Mouse (Mus musculus) midbrain, embryonic 14.5 days (tissue): ENCODE measurements around the gene Rap1b. TPM values are rescaled to one million over a fixed set of nuclear protein-coding genes. Genes with fewer than 3 reads are reported as not detected.
"Not testable (repeated sequence)": the region's sequence is repeated elsewhere in the genome, so short reads cannot be mapped to it uniquely, and the experiment has no call there.

Experiments
- ATAC-seq: fragments of 200-750 bp; cut with Nextera tagmentation; 2 replicates; pipeline ENCODE4 v1.8.0; 2017; ENCODE audit warnings: moderate number of reproducible peaks, moderate library complexity; ENCODE audit not compliant: low FRiP score, low TSS enrichment
- DNase-seq: peaks from one replicate; pipeline ENCODE4 v3.0.0-alpha.2; 2015
- H3K27ac ChIP-seq: fragments of 300-500 bp; sonication (generic); replicated peaks from 2 replicates; pipeline ENCODE4 v1.5.1; 2014; ENCODE audit warnings: mild to moderate bottlenecking, low read depth, low read length, moderate library complexity
- H3K27me3 ChIP-seq: fragments of 300-500 bp; sonication (generic); 2 replicates; pipeline ENCODE4 v1.6.1; 2014; ENCODE audit warnings: low read length, control low read depth, mixed read lengths; ENCODE audit not compliant: control insufficient read depth, insufficient read depth
- H3K36me3 ChIP-seq: fragments of 300-500 bp; sonication (generic); 2 replicates; pipeline ENCODE4 v1.6.1; 2014; ENCODE audit warnings: low read length, control low read depth; ENCODE audit not compliant: control insufficient read depth, insufficient read depth
- H3K4me1 ChIP-seq: fragments of 300-500 bp; sonication (generic); 2 replicates; pipeline ENCODE4 v1.6.1; 2014; ENCODE audit warnings: mild to moderate bottlenecking, antibody characterized with exemption, low read length, control low read depth; ENCODE audit not compliant: control insufficient read depth, insufficient read depth
- H3K4me2 ChIP-seq: fragments of 300-500 bp; sonication (generic); 2 replicates; pipeline ENCODE4 v1.6.1; 2014; ENCODE audit warnings: mild to moderate bottlenecking, low read length, moderate library complexity
- H3K4me3 ChIP-seq: fragments of 300-500 bp; sonication (generic); replicated peaks from 2 replicates; pipeline ENCODE4 v1.5.1; 2014; ENCODE audit warnings: low read depth, low read length
- H3K9ac ChIP-seq: fragments of 300-500 bp; sonication (generic); replicated peaks from 2 replicates; pipeline ENCODE4 v1.6.1; 2014; ENCODE audit warnings: mild to moderate bottlenecking, low read length, moderate library complexity
- H3K9me3 ChIP-seq: fragments of 300-500 bp; sonication (generic); 2 replicates; pipeline ENCODE4 v1.6.1; 2016; ENCODE audit warnings: low read length, control low read depth, mixed read lengths; ENCODE audit not compliant: control insufficient read depth
- WGBS: fragments of 180-500 bp; shearing (Covaris S2); extraction: QIAGEN DNeasy Blood & Tissue Kit; methylation state at CpG from one replicate; pipeline ENCODE4 v1.1.7; 2014; 5-methylcytosine and 5-hydroxymethylcytosine counted together
- polyA plus RNA-seq: library from polyadenylated mRNA; unstranded; fragments of >200 nt; fragmentation: Nextera tagmentation; extraction: Ambion mirVana; gene quantifications from 2 replicates; pipeline ENCODE4 v1.2.1, GENCODE M21; 2014

Rap1b gene
- 156 and 185 TPM in 2 replicates for polyA plus RNA-seq

GRCm38 (mm10) chr10:117845597-117846259, at the start of gene Rap1b:
TSS of gene Rap1b (minus strand) at chr10:117846035.
- H3K4me2 ChIP-seq, result peak within 1 kb of the TSS; percentile 69
- no peaks in the 10 kb centered on the region for H3K36me3 ChIP-seq
- H3K9ac ChIP-seq, result peak within 1 kb of the TSS; percentile 84
- H3K4me3 ChIP-seq, result peak within 1 kb of the TSS; percentile 82
- no peaks in the 10 kb centered on the region for H3K9me3 ChIP-seq
- WGBS, result under 1% methylated on average over 97 of the region's 112 CpGs
- peak within 1 kb of the TSS; percentile 95 for H3K27ac ChIP-seq
- DNase-seq (peak; percentile 99), ATAC-seq (peak; percentile 97)
- H3K27me3 ChIP-seq, result no peaks in the 10 kb centered on the region
- H3K4me1 ChIP-seq, result peaks cover 26% of the 10 kb centered on the region

DNA sequence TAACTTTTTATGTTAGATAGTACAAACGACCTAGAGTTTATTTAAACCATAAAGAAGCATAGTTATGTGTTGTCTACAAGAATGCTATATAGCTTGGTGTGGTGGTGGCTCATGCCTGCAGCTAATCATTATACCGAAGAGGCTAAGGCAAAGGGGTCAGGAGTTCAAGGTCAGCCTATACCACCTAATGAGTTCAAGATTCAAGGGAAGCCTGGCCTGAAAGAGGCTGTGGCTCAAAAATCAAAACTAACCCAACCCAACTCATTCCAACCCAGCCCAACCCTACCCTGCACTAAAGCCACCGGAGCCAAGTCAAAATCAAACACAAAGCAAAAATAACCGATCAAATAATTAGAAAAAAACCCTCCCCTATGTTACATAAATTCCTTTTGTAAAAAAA, 49.4 kb upstream of the Rap1b start:
- ATAC-seq, result no peak
- Histone ChIP-seq H3K36me3 (no peaks in the 10 kb centered on the region), H3K27me3 (no peaks in the 10 kb centered on the region), H3K27ac (no peak overlapping the region), H3K9me3 (no peaks in the 10 kb centered on the region), H3K4me1 (no peaks in the 10 kb centered on the region), H3K4me2 (no peak overlapping the region), H3K4me3 (no peak overlapping the region), H3K9ac (no peak overlapping the region)
- 85% methylated on average over 4 of the region's 4 CpGs for WGBS
- no peak for DNase-seq

DNA sequence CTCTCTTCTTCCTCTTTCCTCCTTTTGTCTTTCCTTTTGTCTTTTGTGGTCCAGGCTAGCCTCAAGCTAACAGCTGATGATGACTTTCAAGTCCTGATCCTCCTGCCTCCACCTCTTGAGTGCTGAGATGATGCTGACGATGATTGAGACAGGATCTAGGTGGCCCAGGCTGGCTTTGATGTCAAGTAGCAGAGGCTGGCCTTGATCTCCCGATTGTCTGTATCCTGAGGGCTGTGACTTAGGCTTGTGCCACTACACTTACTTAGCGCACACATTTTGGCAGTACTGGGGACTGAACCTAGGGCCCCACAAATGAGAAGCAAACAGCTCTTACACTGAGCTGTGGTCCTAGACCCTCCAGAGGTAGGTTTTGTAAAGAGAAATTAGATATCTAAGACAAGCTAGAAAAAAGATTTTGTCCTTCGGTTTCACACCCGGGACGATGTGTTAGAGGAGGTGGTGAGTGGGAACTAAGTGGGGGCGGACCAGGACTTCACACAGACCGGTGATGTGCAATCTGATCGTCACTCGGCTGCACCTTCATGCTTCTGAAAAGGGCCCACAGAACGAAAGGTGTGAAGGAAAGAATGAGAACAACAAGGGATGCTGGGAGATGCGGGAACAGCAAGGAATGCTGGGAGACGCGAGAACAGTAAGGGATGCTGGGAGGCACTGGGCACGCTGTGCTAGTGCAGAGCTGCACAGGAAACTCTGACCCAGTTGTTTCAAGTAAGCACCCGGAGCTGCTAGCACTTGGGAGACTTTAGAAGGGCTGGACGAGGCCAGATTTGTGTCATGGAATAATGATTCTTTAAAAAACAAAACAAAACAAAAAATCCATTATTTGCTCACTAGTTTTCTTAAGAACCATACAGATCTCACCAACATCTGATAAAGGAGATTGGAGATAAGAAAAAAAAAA, 48.5 kb upstream of the Rap1b start:
- Histone ChIP-seq H3K9me3 (no peaks in the 10 kb centered on the region), H3K4me2 (no peak overlapping the region), H3K27me3 (no peaks in the 10 kb centered on the region), H3K36me3 (no peaks in the 10 kb centered on the region), H3K9ac (no peak overlapping the region), H3K4me3 (no peak overlapping the region), H3K27ac (no peak overlapping the region), H3K4me1 (no peaks in the 10 kb centered on the region)
- no peak for ATAC-seq
- DNase-seq, result no peak
- 92% methylated on average over 17 of the region's 17 CpGs for WGBS

DNA sequence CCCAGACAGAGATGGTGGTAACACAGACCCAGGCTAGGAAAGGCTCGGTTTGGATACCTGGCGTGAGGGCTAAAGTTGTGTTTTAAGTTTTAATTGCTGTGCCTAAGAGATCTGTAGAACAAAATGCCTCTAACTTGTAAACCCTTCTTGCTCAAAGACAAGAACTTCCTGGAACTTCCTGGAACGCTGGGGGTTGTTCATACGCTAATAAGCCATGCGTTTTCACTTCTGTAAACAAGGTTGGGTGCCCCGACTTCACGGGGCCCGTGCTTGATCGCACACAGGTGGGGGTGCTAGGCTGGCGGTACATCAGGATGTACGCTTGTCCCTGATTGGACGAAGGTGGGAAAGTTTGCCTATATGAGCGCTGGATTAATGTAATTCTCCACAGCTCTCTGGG, 47.3 kb upstream of the Rap1b start:
- H3K4me3 ChIP-seq, H3K4me2 ChIP-seq, ATAC-seq, H3K9ac ChIP-seq, H3K4me1 ChIP-seq, DNase-seq, H3K27me3 ChIP-seq, H3K36me3 ChIP-seq, H3K27ac ChIP-seq, H3K9me3 ChIP-seq: not testable (repeated sequence)
- 61% methylated on average over 12 of the region's 13 CpGs for WGBS

GRCm38 (mm10) chr10:117891327-117891726, 45.5 kb upstream of the Rap1b start:
- Histone ChIP-seq H3K4me1 (no peaks in the 10 kb centered on the region), H3K9ac (no peak overlapping the region), H3K4me2 (no peak overlapping the region), H3K27me3 (no peaks in the 10 kb centered on the region), H3K36me3 (no peaks in the 10 kb centered on the region), H3K9me3 (no peaks in the 10 kb centered on the region), H3K27ac (no peak overlapping the region), H3K4me3 (no peak overlapping the region)
- no peak for DNase-seq
- WGBS, result 83% methylated on average over 10 of the region's 10 CpGs
- ATAC-seq, result no peak

DNA sequence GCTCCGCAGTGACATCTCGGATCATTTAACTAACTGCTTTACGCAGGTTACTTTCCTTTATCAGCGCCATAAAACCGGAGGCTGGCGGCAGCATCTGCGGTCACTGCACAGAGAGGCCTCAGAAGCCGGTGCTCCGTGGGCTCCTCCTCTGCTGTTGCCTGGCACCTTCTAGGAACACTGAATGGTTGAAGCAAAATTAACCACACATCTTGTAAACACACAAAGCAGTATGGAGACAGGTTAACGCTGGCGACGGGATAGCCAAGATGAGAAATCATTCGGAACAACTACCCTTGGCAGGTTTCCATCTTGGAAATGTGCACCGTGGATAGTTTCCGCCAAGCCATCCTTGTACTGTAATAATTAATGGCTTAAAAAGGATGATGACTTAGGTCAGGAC, 43.0 kb upstream of the Rap1b start:
- no peak for ATAC-seq
- no peak overlapping the region for H3K4me2 ChIP-seq
- H3K36me3 ChIP-seq, result no peaks in the 10 kb centered on the region
- H3K4me3 ChIP-seq, result no peak overlapping the region
- no peaks in the 10 kb centered on the region for H3K9me3 ChIP-seq
- H3K27ac ChIP-seq, result no peak overlapping the region
- no peak for DNase-seq
- no peaks in the 10 kb centered on the region for H3K4me1 ChIP-seq
- 90% methylated on average over 15 of the region's 15 CpGs for WGBS
- H3K27me3 ChIP-seq, result no peaks in the 10 kb centered on the region
- H3K9ac ChIP-seq, result no peak overlapping the region

DNA sequence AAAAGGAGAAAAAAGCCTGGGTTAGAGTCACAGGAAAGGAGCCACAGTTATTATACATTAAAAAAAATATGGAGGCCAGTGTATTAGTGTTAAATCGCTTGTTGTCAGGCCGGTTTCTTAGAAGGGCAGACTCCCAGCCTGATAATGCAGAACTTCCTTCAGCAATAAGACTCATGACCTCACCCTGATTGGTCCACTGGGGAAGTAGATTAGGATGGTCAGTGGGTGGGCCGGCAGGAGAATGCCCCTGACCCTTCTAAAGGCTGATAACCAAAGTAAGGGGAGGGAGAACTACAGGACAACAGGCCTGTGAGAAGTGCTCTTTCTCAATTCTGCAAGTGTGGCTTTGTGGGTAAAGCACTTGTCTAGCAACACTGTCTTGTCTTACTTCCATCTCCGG, 39.5 kb upstream of the Rap1b start:
- no peak for DNase-seq
- H3K4me3 ChIP-seq, result no peak overlapping the region
- 61% methylated on average over 4 of the region's 4 CpGs for WGBS

GRCm38 (mm10) chr10:117884760-117885159, 38.9 kb upstream of the Rap1b start:
- WGBS, result 88% methylated on average over 5 of the region's 5 CpGs
- Histone ChIP-seq H3K4me1 (no peaks in the 10 kb centered on the region), H3K9ac (no peak overlapping the region), H3K36me3 (no peaks in the 10 kb centered on the region), H3K27me3 (no peaks in the 10 kb centered on the region), H3K27ac (no peak overlapping the region), H3K9me3 (no peaks in the 10 kb centered on the region), H3K4me2 (no peak overlapping the region), H3K4me3 (no peak overlapping the region)
- DNase-seq (no peak), ATAC-seq (no peak)

More for the DNA sequence above, 39.5 kb upstream of the Rap1b start:
- ATAC-seq, result no peak
- no peaks in the 10 kb centered on the region for H3K4me1 ChIP-seq
- no peak overlapping the region for H3K9ac ChIP-seq
- H3K4me2 ChIP-seq, result no peak overlapping the region
- no peaks in the 10 kb centered on the region for H3K27me3 ChIP-seq
- no peak overlapping the region for H3K27ac ChIP-seq
- no peaks in the 10 kb centered on the region for H3K36me3 ChIP-seq
- no peaks in the 10 kb centered on the region for H3K9me3 ChIP-seq
